Mouse (Mus musculus): Measurements from ENCODE around the gene Gm20662.

GRCm38 (mm10) chr9:108067900-108068299 is 71.8 kb downstream of the Gm20662 start:
- TF ChIP-seq CTCF (IDR thresholded peaks at IDR 0.05; ENCODE audit: extremely low read depth, insufficient read depth, insufficient read length, insufficient replicate concordance) (peak; percentile 84; the same call in 1 of the 2 replicates), POLR2A (IDR thresholded peaks at IDR 0.05; ENCODE audit: low read depth, low read length) (no peak)
